Mouse (Mus musculus) intestine, embryonic 14.5 days (tissue): ENCODE measurements around the gene Ly6g5c. TPM values are rescaled to one million over a fixed set of nuclear protein-coding genes. Genes with fewer than 3 reads are reported as not detected.

ENCODE experiments used
- ATAC-seq: fragments of 200-750 bp; cut with Nextera tagmentation; replicated peaks from 2 replicates; pipeline ENCODE4 v1.8.0; 2017; ENCODE audit warnings: low read depth, moderate number of reproducible peaks, moderate TSS enrichment, moderate library complexity; ENCODE audit not compliant: low FRiP score, low TSS enrichment
- DNase-seq: peaks from one replicate; pipeline ENCODE4 v3.0.0-alpha.2; 2018; ENCODE audit warnings: low spot score
- H3K27ac ChIP-seq: fragments of 300-500 bp; sonication (generic); 2 replicates; pipeline ENCODE4 v1.5.1; 2014; ENCODE audit warnings: low read depth, mild to moderate bottlenecking, control low read depth
- H3K27me3 ChIP-seq: fragments of 300-500 bp; sonication (generic); replicated peaks from 2 replicates; pipeline ENCODE4 v1.6.1; 2014; ENCODE audit warnings: low read length, control low read depth; ENCODE audit not compliant: control insufficient read depth, insufficient read depth
- H3K36me3 ChIP-seq: fragments of 300-500 bp; sonication (generic); 2 replicates; pipeline ENCODE4 v1.6.1; 2014; ENCODE audit warnings: low read length, control low read depth; ENCODE audit not compliant: control insufficient read depth, insufficient read depth
- H3K4me1 ChIP-seq: fragments of 300-500 bp; sonication (generic); replicated peaks from 2 replicates; pipeline ENCODE4 v1.6.1; 2014; ENCODE audit warnings: low read length, control low read depth, mixed read lengths; ENCODE audit not compliant: control insufficient read depth, insufficient read depth
- H3K4me2 ChIP-seq: fragments of 300-500 bp; sonication (generic); 2 replicates; pipeline ENCODE4 v1.6.1; 2014; ENCODE audit warnings: low read length
- H3K4me3 ChIP-seq: fragments of 300-500 bp; sonication (generic); 2 replicates; pipeline ENCODE4 v1.5.1; 2014; ENCODE audit warnings: low read depth, low read length, control low read depth, mixed read lengths
- H3K9ac ChIP-seq: fragments of 300-500 bp; sonication (generic); 2 replicates; pipeline ENCODE4 v1.6.1; 2014; ENCODE audit warnings: mild to moderate bottlenecking, low read length
- H3K9me3 ChIP-seq: fragments of 300-500 bp; sonication (generic); 2 replicates; pipeline ENCODE4 v1.6.1; 2016; ENCODE audit warnings: low read length, control low read depth; ENCODE audit not compliant: control insufficient read depth
- WGBS: fragments of 180-500 bp; shearing (Covaris S2); extraction: QIAGEN DNeasy Blood & Tissue Kit; methylation state at CpG from one replicate; pipeline ENCODE4 v1.1.7; 2014; 5-methylcytosine and 5-hydroxymethylcytosine counted together
- polyA plus RNA-seq: library from polyadenylated mRNA; unstranded; fragments of >200 nt; fragmentation: Nextera tagmentation; extraction: Ambion mirVana; gene quantifications from 2 replicates; pipeline ENCODE4 v1.2.1, GENCODE M21; 2014

Gene Ly6g5c
- polyA plus RNA-seq, 1 experiment from 2014 or later: not detected

- DNase-seq: no peak
- ATAC-seq: no peak
- H3K4me1 ChIP-seq: peaks cover 10% of the 10 kb centered on the region
- H3K4me2 ChIP-seq: peak overlapping the region; percentile 33
- no peaks in the 10 kb centered on the region for H3K27me3 ChIP-seq
- no peaks in the 10 kb centered on the region for H3K9me3 ChIP-seq
- no peak overlapping the region for H3K9ac ChIP-seq
- H3K27ac ChIP-seq: peak overlapping the region; percentile 7; the same call in 1 of the 2 replicates
- 25% methylated on average over 2 of the region's 2 CpGs for WGBS
- H3K36me3 ChIP-seq: no peaks in the 10 kb centered on the region
- no peak overlapping the region; the same call in 1 of the 2 replicates for H3K4me3 ChIP-seq
Measured at GRCm38 (mm10) chr17:35077285-35077684, 30.8 kb upstream of the Ly6g5c start.

- H3K27ac ChIP-seq: peak within 1 kb of the TSS; percentile 7; the same call in 1 of the 2 replicates
- peaks cover 10% of the 10 kb centered on the region for H3K4me1 ChIP-seq
- no peaks in the 10 kb centered on the region for H3K36me3 ChIP-seq
- DNase-seq (no peak), ATAC-seq (peak; percentile 33; the same call in 1 of the 2 replicates)
- peak within 1 kb of the TSS; percentile 6; the same call in 1 of the 2 replicates for H3K4me3 ChIP-seq
- H3K27me3 ChIP-seq: no peaks in the 10 kb centered on the region
- H3K9me3 ChIP-seq: no peaks in the 10 kb centered on the region
- no peak within 1 kb of the TSS for H3K9ac ChIP-seq
- WGBS: 13% methylated on average over 14 of the region's 14 CpGs
- peak within 1 kb of the TSS; percentile 33 for H3K4me2 ChIP-seq
Measured at GRCm38 (mm10) chr17:35077786-35078233, 30.3 kb upstream of the Ly6g5c start, which contains the start of gene Ly6g6d. Gene Ly6g6d, minus strand, starts transcription at chr17:35078065.

- Histone ChIP-seq H3K9me3 (no peaks in the 10 kb centered on the region), H3K36me3 (no peaks in the 10 kb centered on the region), H3K27me3 (no peaks in the 10 kb centered on the region), H3K9ac (no peak overlapping the region), H3K4me3 (no peak overlapping the region), H3K4me1 (peaks cover 6% of the 10 kb centered on the region; the same call in 1 of the 2 replicates), H3K4me2 (no peak overlapping the region), H3K27ac (peak overlapping the region; percentile 43; the same call in 1 of the 2 replicates)
- ATAC-seq (peak; percentile 61), DNase-seq (peak; percentile 69)
- 50% methylated on average over 9 of the region's 9 CpGs for WGBS
Measured at GRCm38 (mm10) chr17:35079778-35080177, 28.3 kb upstream of the Ly6g5c start.

GRCm38 (mm10) chr17:35080248-35080647, 27.8 kb upstream of the Ly6g5c start:
- DNase-seq (no peak), ATAC-seq (no peak)
- Histone ChIP-seq H3K27me3 (no peaks in the 10 kb centered on the region), H3K4me3 (no peak overlapping the region), H3K9me3 (no peaks in the 10 kb centered on the region), H3K9ac (no peak overlapping the region), H3K36me3 (no peaks in the 10 kb centered on the region), H3K4me1 (peaks cover 6% of the 10 kb centered on the region; the same call in 1 of the 2 replicates), H3K4me2 (no peak overlapping the region), H3K27ac (peak overlapping the region; percentile 43; the same call in 1 of the 2 replicates)
- WGBS: 35% methylated on average over 6 of the region's 6 CpGs

GRCm38 (mm10) chr17:35080710-35081109, 27.4 kb upstream of the Ly6g5c start:
- H3K27ac ChIP-seq: no peak overlapping the region
- H3K4me1 ChIP-seq: peaks cover 6% of the 10 kb centered on the region; the same call in 1 of the 2 replicates
- H3K4me2 ChIP-seq: no peak overlapping the region
- H3K27me3 ChIP-seq: no peaks in the 10 kb centered on the region
- 86% methylated on average over 4 of the region's 4 CpGs for WGBS
- ATAC-seq (no peak), DNase-seq (no peak)
- H3K9ac ChIP-seq: no peak overlapping the region
- no peaks in the 10 kb centered on the region for H3K9me3 ChIP-seq
- no peaks in the 10 kb centered on the region for H3K36me3 ChIP-seq
- no peak overlapping the region for H3K4me3 ChIP-seq

GRCm38 (mm10) chr17:35082841-35083576, 25.1 kb upstream of the Ly6g5c start:
- Histone ChIP-seq H3K9me3 (no peaks in the 10 kb centered on the region), H3K27ac (no peak overlapping the region), H3K4me1 (0 out of 2 replicates have a peak, but pooled peaks cover 2% of the 10 kb centered on the region), H3K36me3 (no peaks in the 10 kb centered on the region), H3K4me2 (no peak overlapping the region), H3K27me3 (no peaks in the 10 kb centered on the region), H3K4me3 (no peak overlapping the region), H3K9ac (no peak overlapping the region)
- WGBS: 82% methylated on average over 16 of the region's 16 CpGs
- no peak for DNase-seq
- no peak for ATAC-seq

GRCm38 (mm10) chr17:35083929-35084497, 24.1 kb upstream of the Ly6g5c start:
- no peak for DNase-seq
- H3K36me3 ChIP-seq: no peaks in the 10 kb centered on the region
- H3K9me3 ChIP-seq: no peaks in the 10 kb centered on the region
- WGBS: 73% methylated on average over 3 of the region's 3 CpGs
- no peak overlapping the region for H3K4me2 ChIP-seq
- H3K27me3 ChIP-seq: no peaks in the 10 kb centered on the region
- no peak overlapping the region for H3K27ac ChIP-seq
- H3K4me1 ChIP-seq: no peaks in the 10 kb centered on the region
- ATAC-seq: no peak
- no peak overlapping the region for H3K4me3 ChIP-seq
- H3K9ac ChIP-seq: no peak overlapping the region

GRCm38 (mm10) chr17:35085208-35085865, 22.7 kb upstream of the Ly6g5c start, which contains the start of gene Ly6g6f:
Gene Ly6g6f, minus strand, starts transcription at chr17:35085610.
- ATAC-seq: no peak
- 67% methylated on average over 7 of the region's 7 CpGs for WGBS

More at GRCm38 (mm10) chr17:35085208-35085865, 22.7 kb upstream of the Ly6g5c start, which contains the start of gene Ly6g6f:
- H3K27ac ChIP-seq: no peak within 1 kb of the TSS
- H3K9me3 ChIP-seq: no peaks in the 10 kb centered on the region
- DNase-seq: no peak
- H3K4me1 ChIP-seq: peaks cover 6% of the 10 kb centered on the region; the same call in 1 of the 2 replicates
- H3K36me3 ChIP-seq: no peaks in the 10 kb centered on the region
- H3K9ac ChIP-seq: no peak within 1 kb of the TSS
- no peak within 1 kb of the TSS for H3K4me2 ChIP-seq
- H3K27me3 ChIP-seq: no peaks in the 10 kb centered on the region
- H3K4me3 ChIP-seq: no peak within 1 kb of the TSS
